Mouse (Mus musculus): ENCODE results near the gene Atg14. TPM values are rescaled to one million over a fixed set of nuclear protein-coding genes. Genes with fewer than 3 reads are reported as not detected.
"Not testable (repeated sequence)": the region's sequence is repeated elsewhere in the genome, so short reads cannot be mapped to it uniquely, and the experiment has no call there.

Gene Atg14
- polyA plus RNA-seq, 1 experiment: 4.7 TPM

DNA sequence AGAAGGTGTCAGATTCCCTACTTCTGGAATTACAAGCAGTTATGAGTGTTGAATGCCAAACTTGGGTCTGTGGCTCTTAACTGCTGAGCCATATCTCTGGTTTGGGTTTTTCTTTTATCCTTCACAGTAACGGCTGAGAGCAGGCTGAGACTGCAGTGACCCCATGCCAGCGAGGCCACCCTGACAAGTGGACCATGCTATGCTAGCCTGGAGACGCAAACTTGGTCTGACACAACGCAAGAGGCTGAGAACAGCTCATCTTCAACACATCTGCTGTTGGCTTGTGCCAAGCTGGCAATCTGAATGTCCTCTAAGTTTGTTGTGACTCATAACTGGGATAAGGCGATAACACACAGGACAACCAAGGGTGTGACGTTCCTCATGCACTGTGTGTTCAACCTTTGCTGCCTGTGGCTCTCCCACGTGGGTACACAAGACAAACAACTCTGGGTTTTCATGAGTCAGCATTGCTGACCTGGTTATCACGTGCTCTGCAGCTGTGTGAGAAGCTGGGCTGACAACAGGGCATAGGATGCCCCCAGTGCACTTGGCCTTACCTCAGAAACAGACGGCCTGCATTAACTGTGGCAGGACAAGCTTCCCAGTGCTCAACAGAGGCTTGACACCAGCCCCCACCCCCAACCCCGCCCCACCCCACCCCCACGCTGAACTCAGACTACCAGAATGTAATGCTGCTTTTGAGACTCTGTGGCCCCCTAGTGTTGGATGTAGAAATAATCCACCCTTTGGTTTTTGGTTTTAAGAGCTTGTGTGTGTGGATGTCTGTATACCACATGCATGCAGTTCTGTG is 36.9 kb downstream of the Atg14 start:
- TF ChIP-seq POLR2A (IDR thresholded peaks at IDR 0.05; ENCODE audit: control insufficient read depth, low read depth, low read length): no peak
- no peak for TF ChIP-seq CTCF (IDR thresholded peaks at IDR 0.05; ENCODE audit: control insufficient read depth, insufficient read depth, insufficient replicate concordance, low read depth, low read length)
- Histone ChIP-seq H3K27me3 (ENCODE audit: control insufficient read depth, insufficient read depth, low read length) (no peaks in the 10 kb centered on the region), H3K27ac (ENCODE audit: control insufficient read depth, insufficient read depth, low read depth, low read length) (peak overlapping the region; percentile 37; the same call in 1 of the 2 replicates), H3K4me1 (ENCODE audit: control insufficient read depth, insufficient read depth, low read length) (no peaks in the 10 kb centered on the region), H3K4me3 (ENCODE audit: control insufficient read depth, low read depth, low read length) (no peak overlapping the region), H3K36me3 (ENCODE audit: control insufficient read depth, insufficient read depth, low read length) (peaks cover under 1% of the 10 kb centered on the region; the same call in 1 of the 2 replicates)

DNA sequence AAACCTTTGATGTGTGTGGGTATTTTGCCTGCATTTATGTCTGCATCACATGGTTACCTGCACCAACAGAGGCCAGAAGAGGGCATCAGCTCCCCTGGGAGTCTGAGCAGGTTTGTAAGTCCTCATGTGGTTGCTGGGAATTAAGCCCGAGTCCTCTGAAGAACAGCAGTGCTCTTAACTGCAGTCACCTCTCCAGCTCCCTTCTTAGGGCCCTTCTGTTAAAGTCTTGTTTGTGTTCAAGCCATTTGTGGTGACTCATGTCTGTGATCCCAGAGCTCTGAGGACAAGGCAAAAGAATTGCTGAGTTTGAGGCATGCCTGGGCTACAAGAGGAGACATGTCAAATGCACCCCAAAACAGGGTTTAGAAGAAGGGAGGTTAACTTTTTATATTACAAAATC is 38.0 kb downstream of the Atg14 start:
- Histone ChIP-seq H3K4me3 (ENCODE audit: control insufficient read depth, low read depth, low read length) (no peak overlapping the region), H3K27ac (ENCODE audit: control insufficient read depth, insufficient read depth, low read depth, low read length) (no peak overlapping the region), H3K27me3 (ENCODE audit: control insufficient read depth, insufficient read depth, low read length) (no peaks in the 10 kb centered on the region), H3K36me3 (ENCODE audit: control insufficient read depth, insufficient read depth, low read length) (peaks cover 3% of the 10 kb centered on the region; the same call in 1 of the 2 replicates), H3K4me1 (ENCODE audit: control insufficient read depth, insufficient read depth, low read length) (no peaks in the 10 kb centered on the region)
- TF ChIP-seq POLR2A (IDR thresholded peaks at IDR 0.05; ENCODE audit: control insufficient read depth, low read depth, low read length) (no peak), CTCF (IDR thresholded peaks at IDR 0.05; ENCODE audit: control insufficient read depth, insufficient read depth, insufficient replicate concordance, low read depth, low read length) (no peak)

DNA sequence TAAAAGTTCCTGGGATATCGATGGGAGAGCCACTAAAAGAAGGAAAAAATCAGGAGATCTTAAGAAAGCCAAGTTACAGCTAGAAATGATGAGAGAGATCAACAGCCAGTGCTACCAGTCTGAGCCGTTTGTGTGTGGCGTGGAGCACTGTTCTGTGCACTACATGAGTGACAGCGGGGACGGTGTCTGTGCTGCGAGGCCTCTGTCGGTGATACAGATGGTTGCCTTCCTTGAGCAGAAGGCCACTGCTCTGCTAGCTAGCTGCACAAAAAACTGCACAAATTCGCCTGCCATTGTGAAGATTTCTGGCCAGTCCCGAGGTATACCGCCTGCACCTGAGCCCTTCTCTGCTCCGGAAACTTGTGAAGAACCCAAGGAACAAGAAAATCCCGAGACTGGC is 40.9 kb downstream of the Atg14 start:
- H3K36me3 ChIP-seq (ENCODE audit: control insufficient read depth, insufficient read depth, low read length); H3K4me1 ChIP-seq (ENCODE audit: control insufficient read depth, insufficient read depth, low read length); H3K27me3 ChIP-seq (ENCODE audit: control insufficient read depth, insufficient read depth, low read length); H3K4me3 ChIP-seq (ENCODE audit: control insufficient read depth, low read depth, low read length); H3K27ac ChIP-seq (ENCODE audit: control insufficient read depth, insufficient read depth, low read depth, low read length): not testable (repeated sequence)

DNA sequence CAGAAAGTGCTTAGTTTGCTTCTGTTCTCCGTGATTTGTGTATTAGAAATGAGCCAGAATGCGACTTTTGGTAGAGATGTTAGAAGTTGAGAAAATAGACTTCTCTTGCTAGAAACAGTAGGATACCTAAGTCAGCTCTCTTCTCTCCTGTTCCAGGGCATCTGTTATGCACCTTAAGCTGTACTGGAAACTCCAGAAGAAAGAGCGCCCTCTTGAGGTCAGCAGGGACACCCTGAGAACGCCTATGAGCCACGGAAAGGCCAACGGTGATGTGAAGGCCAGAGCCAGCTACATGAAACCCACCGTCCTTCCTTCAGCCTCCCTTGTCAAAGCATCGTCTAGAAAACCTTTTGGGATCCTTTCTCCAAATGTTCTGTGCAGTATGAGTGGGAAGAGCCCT is 41.4 kb downstream of the Atg14 start:
- no peak overlapping the region for H3K27ac ChIP-seq (ENCODE audit: control insufficient read depth, insufficient read depth, low read depth, low read length)
- H3K36me3 ChIP-seq (ENCODE audit: control insufficient read depth, insufficient read depth, low read length): peaks cover 3% of the 10 kb centered on the region; the same call in 1 of the 2 replicates
- H3K4me1 ChIP-seq (ENCODE audit: control insufficient read depth, insufficient read depth, low read length): no peaks in the 10 kb centered on the region
- H3K4me3 ChIP-seq (ENCODE audit: control insufficient read depth, low read depth, low read length): no peak overlapping the region
- TF ChIP-seq POLR2A (IDR thresholded peaks at IDR 0.05; ENCODE audit: control insufficient read depth, low read depth, low read length): no peak
- peak; percentile 52; the same call in 1 of the 2 replicates for TF ChIP-seq CTCF (IDR thresholded peaks at IDR 0.05; ENCODE audit: control insufficient read depth, insufficient read depth, insufficient replicate concordance, low read depth, low read length)
- no peaks in the 10 kb centered on the region for H3K27me3 ChIP-seq (ENCODE audit: control insufficient read depth, insufficient read depth, low read length)

DNA sequence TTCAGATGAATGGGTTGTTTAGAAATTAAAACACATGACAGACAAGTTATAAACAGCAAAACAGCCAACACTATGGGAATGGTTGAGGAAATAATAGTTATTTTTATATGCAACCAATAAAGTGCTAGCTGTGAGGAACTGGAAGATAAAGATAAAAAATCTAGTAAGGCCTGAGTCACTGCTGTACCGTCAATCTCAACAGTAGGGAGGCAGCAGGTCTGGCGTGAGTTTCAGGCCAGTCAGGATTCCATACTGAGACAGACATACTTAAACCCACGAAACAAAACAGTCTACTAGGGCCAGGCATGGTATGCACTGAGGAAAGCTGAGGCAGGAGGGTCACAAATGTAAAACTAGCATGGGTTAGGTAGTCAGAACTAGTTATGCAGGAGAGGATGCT is 42.2 kb downstream of the Atg14 start:
- TF ChIP-seq CTCF (IDR thresholded peaks at IDR 0.05; ENCODE audit: control insufficient read depth, insufficient read depth, insufficient replicate concordance, low read depth, low read length): no peak
- no peak for TF ChIP-seq POLR2A (IDR thresholded peaks at IDR 0.05; ENCODE audit: control insufficient read depth, low read depth, low read length)
- Histone ChIP-seq H3K4me3 (ENCODE audit: control insufficient read depth, low read depth, low read length) (no peak overlapping the region), H3K4me1 (ENCODE audit: control insufficient read depth, insufficient read depth, low read length) (no peaks in the 10 kb centered on the region), H3K36me3 (ENCODE audit: control insufficient read depth, insufficient read depth, low read length) (peaks cover 3% of the 10 kb centered on the region; the same call in 1 of the 2 replicates), H3K27ac (ENCODE audit: control insufficient read depth, insufficient read depth, low read depth, low read length) (no peak overlapping the region), H3K27me3 (ENCODE audit: control insufficient read depth, insufficient read depth, low read length) (no peaks in the 10 kb centered on the region)

DNA sequence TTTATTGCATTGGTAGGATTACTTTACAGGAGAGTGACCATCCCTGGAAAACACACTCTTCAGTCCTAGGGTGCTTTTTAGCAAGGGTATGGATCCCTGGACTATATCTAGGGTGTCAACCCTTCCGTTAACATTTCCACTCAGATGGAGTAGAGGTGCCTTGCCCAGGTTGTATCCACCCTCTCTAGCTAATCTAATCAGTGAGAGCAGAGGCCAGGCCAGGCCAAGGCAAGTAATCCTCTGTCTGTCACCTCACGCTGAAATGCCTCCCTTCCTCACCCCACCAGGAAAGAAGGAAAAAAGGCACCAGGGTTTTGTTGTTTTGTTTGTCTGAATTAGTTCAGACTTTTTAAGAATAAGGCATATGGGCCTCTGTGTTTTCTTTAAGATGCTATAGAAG is 42.6 kb downstream of the Atg14 start:
- Histone ChIP-seq H3K27ac (ENCODE audit: control insufficient read depth, insufficient read depth, low read depth, low read length) (no peak overlapping the region), H3K4me3 (ENCODE audit: control insufficient read depth, low read depth, low read length) (no peak overlapping the region), H3K27me3 (ENCODE audit: control insufficient read depth, insufficient read depth, low read length) (no peaks in the 10 kb centered on the region), H3K36me3 (ENCODE audit: control insufficient read depth, insufficient read depth, low read length) (peaks cover 3% of the 10 kb centered on the region; the same call in 1 of the 2 replicates), H3K4me1 (ENCODE audit: control insufficient read depth, insufficient read depth, low read length) (no peaks in the 10 kb centered on the region)
- no peak for TF ChIP-seq CTCF (IDR thresholded peaks at IDR 0.05; ENCODE audit: control insufficient read depth, insufficient read depth, insufficient replicate concordance, low read depth, low read length)
- no peak for TF ChIP-seq POLR2A (IDR thresholded peaks at IDR 0.05; ENCODE audit: control insufficient read depth, low read depth, low read length)

DNA sequence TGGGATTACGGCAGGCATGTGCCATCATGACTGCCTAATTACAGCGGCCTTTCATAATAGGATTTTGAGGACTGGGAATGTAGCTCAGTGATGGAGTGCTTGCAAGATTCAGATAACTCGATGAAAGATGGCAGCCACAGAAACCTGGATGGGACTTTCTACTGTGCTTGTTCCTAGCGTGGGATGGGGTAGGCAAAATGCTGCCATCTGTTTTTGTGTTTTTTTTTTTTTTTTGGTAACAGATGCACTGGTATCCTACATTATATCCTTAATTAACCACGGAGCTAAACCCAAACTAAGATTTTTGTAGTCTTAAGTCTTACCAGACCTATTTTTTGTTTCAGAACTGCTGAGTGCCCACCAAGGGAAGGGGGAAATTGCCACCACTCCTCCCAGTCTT is 44.6 kb downstream of the Atg14 start:
- H3K27ac ChIP-seq (ENCODE audit: control insufficient read depth, insufficient read depth, low read depth, low read length): no peak overlapping the region
- H3K4me1 ChIP-seq (ENCODE audit: control insufficient read depth, insufficient read depth, low read length): 0 out of 2 replicates have a peak, but pooled peaks cover 2% of the 10 kb centered on the region
- TF ChIP-seq POLR2A (IDR thresholded peaks at IDR 0.05; ENCODE audit: control insufficient read depth, low read depth, low read length): no peak
- TF ChIP-seq CTCF (IDR thresholded peaks at IDR 0.05; ENCODE audit: control insufficient read depth, insufficient read depth, insufficient replicate concordance, low read depth, low read length): no peak
- no peaks in the 10 kb centered on the region for H3K27me3 ChIP-seq (ENCODE audit: control insufficient read depth, insufficient read depth, low read length)
- no peak overlapping the region for H3K4me3 ChIP-seq (ENCODE audit: control insufficient read depth, low read depth, low read length)
- H3K36me3 ChIP-seq (ENCODE audit: control insufficient read depth, insufficient read depth, low read length): peaks cover 3% of the 10 kb centered on the region; the same call in 1 of the 2 replicates
